Mouse (Mus musculus): ENCODE measurements at regions not wholly inside any gene's neighbourhood (a gene's known extent, or its start where the extent isn't known, plus 50 kb on each side); places are given as distances from the start of the nearest gene placed in this dataset.

GRCm38 (mm10) chr16:75663871-75664270 lies 71.2 kb downstream of the Rbm11 start:
- DNase-seq (ENCODE audit: low spot score), result no peak

GRCm38 (mm10) chr16:75667589-75667988 lies 74.9 kb downstream of the Rbm11 start:
- DNase-seq (ENCODE audit: low spot score), result peak; percentile 28

GRCm38 (mm10) chr16:75672112-75672511 lies 79.5 kb downstream of the Rbm11 start:
- no peak for DNase-seq (ENCODE audit: low spot score)

- DNase-seq (ENCODE audit: low spot score), result peak; percentile 4
These were observed 83.2 kb downstream of the Rbm11 start for GRCm38 (mm10) chr16:75675871-75676270.

- no peak for DNase-seq (ENCODE audit: low spot score)
These were observed 84.5 kb downstream of the Rbm11 start for GRCm38 (mm10) chr16:75677180-75677579.

Measured in left cerebral cortex, adult 11 months (tissue).